In genomic region chr9:83127840-83128239, GRCm38 (mm10) we compare ENCODE assay signal across 24 mouse cellular contexts. TPM values are rescaled to one million over a fixed set of nuclear protein-coding genes. Genes with fewer than 3 reads are reported as not detected.
DNase-seq lines count a peak whose midpoint lies in the region; ATAC-seq and TF ChIP-seq lines count a peak whose summit lies in the region.
"Had no signal": no experiment of that assay in that cellular context is flagged by ENCODE, and none has a peak within 500 bp of the region (broad histone marks: within the 10 kb centered on the region; RNA-seq: fewer than 3 reads in every experiment).

No protein-coding gene starts in this region.

- no peak overlapping the region for H3K27ac ChIP-seq in gastrocnemius, adult 2 months
- no peak overlapping the region for H3K27ac ChIP-seq in heart, postnatal 0 days (ENCODE audit: low read depth)
- H3K27ac ChIP-seq in embryonic facial prominence, embryonic 14.5 days (replicated peaks; ENCODE audit: low read depth, low read length): no peak overlapping the region
- H3K27ac ChIP-seq: hindbrain, embryonic 14.5 days; limb, embryonic 15.5 days; midbrain, embryonic 13.5 days; neural tube, embryonic 13.5 days had no signal

- intact Hi-C loops in gastrocnemius, adult 2 months (cut with DNase I): no loop called here

- 35% methylated on average over 7 of the region's 7 CpGs for WGBS in heart, postnatal 0 days
- 19% methylated on average over 7 of the region's 7 CpGs for WGBS in embryonic facial prominence, embryonic 14.5 days

- H3K36me3 ChIP-seq in heart, postnatal 0 days (replicated peaks; ENCODE audit: control insufficient read depth, insufficient read depth, low read length): peaks cover 7% of the 10 kb centered on the region
- 0 out of 2 replicates have a peak, but pooled peaks cover under 1% of the 10 kb centered on the region for H3K36me3 ChIP-seq in embryonic facial prominence, embryonic 14.5 days (ENCODE audit: control insufficient read depth, insufficient read depth, low read length)
- H3K36me3 ChIP-seq: G1E had no signal

- ATAC-seq in heart, postnatal 0 days (ENCODE audit: insufficient read depth, low read depth): no peak
- ATAC-seq in embryonic facial prominence, embryonic 14.5 days (ENCODE audit: low read depth): peak; percentile 64; the same call in 1 of the 2 replicates
- ATAC-seq: liver, postnatal 0 days; midbrain, embryonic 13.5 days had no signal

- TF ChIP-seq EP300 in heart, postnatal 0 days (IDR thresholded peaks at IDR 0.05; ENCODE audit: low read depth): no peak

- 0 out of 2 replicates have a peak overlapping the region, but pooled peaks have one; percentile 19 for H3K4me3 ChIP-seq in gastrocnemius, adult 2 months
- H3K4me3 ChIP-seq in heart, postnatal 0 days (ENCODE audit: low read depth, low read length): 0 out of 2 replicates have a peak overlapping the region, but pooled peaks have one; percentile 2
- no peak overlapping the region for H3K4me3 ChIP-seq in embryonic facial prominence, embryonic 14.5 days (ENCODE audit: low read depth, low read length)
- H3K4me3 ChIP-seq: limb, embryonic 15.5 days; midbrain, embryonic 13.5 days; neural tube, embryonic 13.5 days had no signal

- no peak for TF ChIP-seq CTCF in gastrocnemius, adult 2 months (IDR thresholded peaks at IDR 0.05)
- TF ChIP-seq CTCF in heart, postnatal 0 days (IDR thresholded peaks at IDR 0.05; ENCODE audit: low read depth): no peak

- H3K4me2 ChIP-seq in heart, postnatal 0 days (ENCODE audit: low read depth, low read length): peak overlapping the region; percentile 27
- H3K4me2 ChIP-seq in embryonic facial prominence, embryonic 14.5 days (ENCODE audit: low read depth, low read length): no peak overlapping the region
- H3K4me2 ChIP-seq: hindbrain, embryonic 14.5 days; limb, embryonic 15.5 days; midbrain, embryonic 13.5 days; neural tube, embryonic 13.5 days had no signal

- H3K4me1 ChIP-seq in heart, postnatal 0 days (ENCODE audit: control insufficient read depth, insufficient read depth): 0 out of 2 replicates have a peak, but pooled peaks cover 4% of the 10 kb centered on the region
- H3K4me1 ChIP-seq in embryonic facial prominence, embryonic 14.5 days (ENCODE audit: control insufficient read depth, insufficient read depth, low read length): peaks cover 12% of the 10 kb centered on the region
- H3K4me1 ChIP-seq: limb, embryonic 15.5 days; midbrain, embryonic 13.5 days; neural tube, embryonic 13.5 days had no signal

- DNase-seq in gastrocnemius, adult 2 months: no peak
- no peak for DNase-seq in gastrocnemius, adult 8-10 months (ENCODE audit: low spot score in 2 of 2)
- DNase-seq in heart, postnatal 0 days (ENCODE audit: low spot score): no peak
- DNase-seq in heart, adult 11 months: no peak
- DNase-seq in embryo, embryonic 10.5 days (ENCODE audit: low spot score): peak; percentile 15
- no peak for DNase-seq in embryonic facial prominence, embryonic 14.5 days (ENCODE audit: low spot score)
- no peak for DNase-seq in urinary bladder, postnatal 14 days (ENCODE audit: low spot score)
- DNase-seq in spleen, adult 12 weeks (ENCODE audit: low spot score): no peak
- DNase-seq: adrenal gland, postnatal 25 days; cerebellum, adult 11-12 months; cerebellum, postnatal 25 days; gastrocnemius, postnatal 25 days; heart, postnatal 10 days; kidney, adult 8-10 months; kidney, postnatal 36 days; liver, postnatal 0 days; right cerebral cortex, adult 18-20 months; thymus, adult 18-20 months; thymus, postnatal 4 days had no signal

- H3K9ac ChIP-seq in heart, postnatal 0 days (replicated peaks; ENCODE audit: low read depth, low read length): no peak overlapping the region
- H3K9ac ChIP-seq in embryonic facial prominence, embryonic 14.5 days (ENCODE audit: low read depth, low read length): no peak overlapping the region
- H3K9ac ChIP-seq: hindbrain, embryonic 14.5 days; limb, embryonic 15.5 days; liver, postnatal 0 days; midbrain, embryonic 13.5 days; neural tube, embryonic 13.5 days had no signal

- no peaks in the 10 kb centered on the region for H3K9me3 ChIP-seq in heart, postnatal 0 days (replicated peaks; ENCODE audit: control insufficient read depth, low read length)
- no peaks in the 10 kb centered on the region; the same call in 1 of the 2 replicates for H3K9me3 ChIP-seq in embryonic facial prominence, embryonic 14.5 days (ENCODE audit: control insufficient read depth, low read length)
- H3K9me3 ChIP-seq: G1E; limb, embryonic 15.5 days; midbrain, embryonic 13.5 days had no signal

- no peaks in the 10 kb centered on the region for H3K27me3 ChIP-seq in heart, postnatal 0 days (ENCODE audit: control insufficient read depth, insufficient read depth, low read length)
- H3K27me3 ChIP-seq in embryonic facial prominence, embryonic 14.5 days (replicated peaks; ENCODE audit: control insufficient read depth, insufficient read depth, low read length): no peaks in the 10 kb centered on the region
- H3K27me3 ChIP-seq: limb, embryonic 15.5 days; midbrain, embryonic 13.5 days; neural tube, embryonic 13.5 days had no signal

RNA-seq across cellular contexts. Expression of gene Hmgn3, which starts 18.6 kb away (rescaled TPM):
- total RNA-seq in gastrocnemius, adult 2 months (2021): 1 to 10 TPM; 2.5 to 5.5 TPM
- 1 to 10 TPM; 1.6 to 4.0 (median 1.9) TPM for total RNA-seq in gastrocnemius, adult 8-10 months (2022)
- 36.8 and 45.6 TPM in 2 replicates for total RNA-seq in heart, postnatal 0 days (2014; rRNA removed; ENCODE audit: low replicate concordance)
- 89.6 and 96.9 TPM in 2 replicates for polyA plus RNA-seq in heart, postnatal 0 days (2015; fragmentation: Nextera tagmentation; extraction: Ambion mirVana)
- 164 and 171 TPM in 2 replicates for polyA plus RNA-seq in embryonic facial prominence, embryonic 14.5 days (2014; fragmentation: Nextera tagmentation; extraction: Ambion mirVana)
- polyA plus RNA-seq: G1E had no signal
